Mouse (Mus musculus): ENCODE measurements around the gene Macrod2.

The Macrod2 gene

GRCm38 (mm10) chr2:142222137-142222921 is 1827.2 kb downstream of the Macrod2 start:
- DNase-seq (ENCODE audit: low spot score in 2 of 2): no peak

- no peak for DNase-seq (ENCODE audit: low spot score in 2 of 2)
Measured at GRCm38 (mm10) chr2:142222926-142223325, 1827.8 kb downstream of the Macrod2 start.

- DNase-seq (ENCODE audit: low spot score in 2 of 2): no peak
Measured at GRCm38 (mm10) chr2:142230985-142231549, 1836.0 kb downstream of the Macrod2 start.

- DNase-seq (ENCODE audit: low spot score in 2 of 2): no peak
Measured at GRCm38 (mm10) chr2:142232828-142233227, 1837.7 kb downstream of the Macrod2 start.

- DNase-seq (ENCODE audit: low spot score in 2 of 2): no peak
Measured at GRCm38 (mm10) chr2:142243483-142243882, 1848.4 kb downstream of the Macrod2 start.

GRCm38 (mm10) chr2:142250383-142250782 is 1855.3 kb downstream of the Macrod2 start:
- DNase-seq (ENCODE audit: low spot score in 2 of 2): no peak

- DNase-seq (ENCODE audit: low spot score in 2 of 2): no peak
Measured at GRCm38 (mm10) chr2:142251518-142251917, 1856.4 kb downstream of the Macrod2 start.

- peak; percentile 13 to 27 for DNase-seq (ENCODE audit: low spot score in 2 of 2)
Measured at GRCm38 (mm10) chr2:142253913-142254312, 1858.8 kb downstream of the Macrod2 start.

- DNase-seq (ENCODE audit: low spot score in 2 of 2): no peak
Measured at GRCm38 (mm10) chr2:142254566-142254965, 1859.5 kb downstream of the Macrod2 start.

- no peak for DNase-seq (ENCODE audit: low spot score in 2 of 2)
Measured at GRCm38 (mm10) chr2:142257501-142257900, 1862.4 kb downstream of the Macrod2 start.

- DNase-seq (ENCODE audit: low spot score in 2 of 2): no peak
Measured at GRCm38 (mm10) chr2:142261046-142261445, 1865.9 kb downstream of the Macrod2 start.

- no peak for DNase-seq (ENCODE audit: low spot score in 2 of 2)
Measured at GRCm38 (mm10) chr2:142264697-142265096, 1869.6 kb downstream of the Macrod2 start.

GRCm38 (mm10) chr2:142267836-142268235 is 1872.7 kb downstream of the Macrod2 start:
- DNase-seq (ENCODE audit: low spot score in 2 of 2): no peak

- no peak for DNase-seq (ENCODE audit: low spot score in 2 of 2)
Measured at GRCm38 (mm10) chr2:142286761-142287160, 1891.7 kb downstream of the Macrod2 start.

- DNase-seq (ENCODE audit: low spot score in 2 of 2): no peak
Measured at GRCm38 (mm10) chr2:142294831-142295230, 1899.7 kb downstream of the Macrod2 start.

- DNase-seq (ENCODE audit: low spot score in 2 of 2): no peak
Measured at GRCm38 (mm10) chr2:142303098-142303911, 1908.2 kb downstream of the Macrod2 start.

GRCm38 (mm10) chr2:142303912-142304182 is 1908.7 kb downstream of the Macrod2 start:
- no peak for DNase-seq (ENCODE audit: low spot score in 2 of 2)

GRCm38 (mm10) chr2:142323158-142323557 is 1928.0 kb downstream of the Macrod2 start:
- DNase-seq (ENCODE audit: low spot score in 2 of 2): no peak

- no peak for DNase-seq (ENCODE audit: low spot score in 2 of 2)
Measured at GRCm38 (mm10) chr2:142326737-142327136, 1931.6 kb downstream of the Macrod2 start.

- no peak for DNase-seq (ENCODE audit: low spot score in 2 of 2)
Measured at GRCm38 (mm10) chr2:142329761-142330160, 1934.7 kb downstream of the Macrod2 start.

GRCm38 (mm10) chr2:142334441-142335102 is 1939.5 kb downstream of the Macrod2 start:
- DNase-seq (ENCODE audit: low spot score in 2 of 2): no peak

All from urinary bladder, adult 18-20 months (tissue).